Mouse (Mus musculus) common myeloid progenitor, adult 5-6 weeks (primary cell): ENCODE results near the gene Mrgprf. TPM values are rescaled to one million over a fixed set of nuclear protein-coding genes. Genes with fewer than 3 reads are reported as not detected.

Source experiments
- ATAC-seq: replicated peaks from 2 replicates; pipeline ENCODE4 v1.8.0; 2016; ENCODE audit warnings: low read depth, mild to moderate bottlenecking, moderate TSS enrichment, inconsistent platforms; ENCODE audit not compliant: poor library complexity, severe bottlenecking
- total RNA-seq: library from RNA; stranded (forward); fragments of 200-1000, 187-1606 nt; gene quantifications from 2 replicates; pipeline ENCODE4 v1.2.3, GENCODE M21; 2017

Mrgprf gene
- total RNA-seq, 1 experiment from 2014 or later: not detected

DNA sequence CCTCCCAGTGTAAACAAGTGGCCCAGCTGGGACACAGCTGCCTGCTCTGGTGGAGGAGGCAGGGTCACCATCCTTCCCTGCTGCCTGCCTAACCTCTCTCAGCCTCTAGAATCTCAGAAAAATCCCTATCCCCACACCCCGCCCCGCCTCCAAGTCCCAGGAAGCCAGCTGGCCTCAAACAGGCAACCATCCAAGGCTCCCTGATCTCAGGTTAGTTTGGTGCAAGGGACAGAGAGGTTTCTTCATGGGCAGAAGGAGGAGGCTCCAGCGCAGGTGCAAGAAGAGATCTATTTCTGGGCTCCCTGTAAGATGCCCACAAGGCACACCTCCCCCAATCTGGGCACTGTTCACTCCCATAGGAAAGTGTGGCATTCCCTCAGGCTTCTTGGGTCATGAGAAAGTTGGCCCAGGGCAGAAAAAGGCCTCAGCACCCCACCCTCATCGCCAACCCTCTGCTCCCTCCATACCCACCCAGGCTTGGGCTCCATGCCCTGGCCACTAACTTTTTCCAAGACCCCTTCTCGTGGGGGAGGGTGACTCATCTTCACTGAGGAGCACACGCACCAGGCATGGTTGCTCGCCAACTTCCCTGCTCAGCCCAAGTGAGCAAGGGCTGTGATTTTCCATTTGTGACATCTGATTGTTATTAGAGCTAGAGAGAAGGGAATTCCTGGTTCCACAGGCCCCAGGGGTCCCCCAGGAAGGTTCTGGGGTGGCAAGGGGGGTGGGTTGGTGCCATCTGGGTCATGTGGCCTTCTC is 887 bp upstream of the Mrgprf start:
- no peak for ATAC-seq

DNA sequence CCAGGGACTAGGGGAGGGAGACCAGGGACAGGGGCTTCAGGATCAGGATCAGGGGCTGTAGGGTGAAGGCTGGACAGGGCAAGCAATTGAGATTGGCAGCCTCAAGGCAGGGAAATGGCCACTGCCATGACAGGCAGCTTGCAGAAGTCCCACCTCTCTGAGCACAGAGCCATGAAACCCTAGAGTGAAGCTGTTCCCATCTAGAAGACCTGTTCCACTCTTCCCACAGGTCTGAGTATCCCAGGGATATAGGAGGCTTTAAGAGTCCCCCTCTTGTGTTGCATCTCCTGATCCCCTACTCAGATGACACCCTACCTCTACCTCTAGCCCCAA is 346 bp downstream of the Mrgprf start:
- ATAC-seq: no peak

DNA sequence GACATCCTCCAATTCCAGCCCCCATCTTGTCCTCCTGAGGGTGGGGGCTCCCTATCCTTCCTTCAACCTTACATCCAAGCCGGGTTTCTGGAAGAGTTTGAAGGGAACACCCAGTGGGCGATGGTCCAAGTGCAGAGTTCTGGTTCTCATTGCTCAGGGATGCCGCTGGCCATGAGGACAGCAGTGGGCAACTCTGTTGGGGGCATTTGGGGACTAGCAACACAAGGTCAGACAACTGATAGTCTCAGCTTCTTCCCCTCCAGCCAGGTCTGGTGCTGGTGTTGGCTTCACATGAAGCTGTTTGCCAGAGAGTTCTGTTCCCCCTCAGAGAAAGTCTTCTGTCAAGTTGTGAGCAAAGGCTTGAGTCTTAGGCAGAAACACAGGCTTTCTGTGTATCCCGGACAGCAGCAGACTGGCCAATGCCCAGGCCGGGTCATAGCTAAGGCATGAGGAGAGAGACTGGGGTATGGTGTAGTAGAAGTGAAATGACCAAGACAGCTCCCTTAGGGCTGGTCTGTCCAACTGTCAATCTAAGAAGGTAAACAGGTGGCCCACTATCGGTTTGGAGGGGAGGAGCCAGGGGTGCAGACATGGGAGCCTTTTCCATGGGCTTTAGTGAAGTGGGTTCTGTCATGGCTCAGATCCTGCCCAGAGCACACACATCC is 845 bp downstream of the Mrgprf start:
- no peak for ATAC-seq

DNA sequence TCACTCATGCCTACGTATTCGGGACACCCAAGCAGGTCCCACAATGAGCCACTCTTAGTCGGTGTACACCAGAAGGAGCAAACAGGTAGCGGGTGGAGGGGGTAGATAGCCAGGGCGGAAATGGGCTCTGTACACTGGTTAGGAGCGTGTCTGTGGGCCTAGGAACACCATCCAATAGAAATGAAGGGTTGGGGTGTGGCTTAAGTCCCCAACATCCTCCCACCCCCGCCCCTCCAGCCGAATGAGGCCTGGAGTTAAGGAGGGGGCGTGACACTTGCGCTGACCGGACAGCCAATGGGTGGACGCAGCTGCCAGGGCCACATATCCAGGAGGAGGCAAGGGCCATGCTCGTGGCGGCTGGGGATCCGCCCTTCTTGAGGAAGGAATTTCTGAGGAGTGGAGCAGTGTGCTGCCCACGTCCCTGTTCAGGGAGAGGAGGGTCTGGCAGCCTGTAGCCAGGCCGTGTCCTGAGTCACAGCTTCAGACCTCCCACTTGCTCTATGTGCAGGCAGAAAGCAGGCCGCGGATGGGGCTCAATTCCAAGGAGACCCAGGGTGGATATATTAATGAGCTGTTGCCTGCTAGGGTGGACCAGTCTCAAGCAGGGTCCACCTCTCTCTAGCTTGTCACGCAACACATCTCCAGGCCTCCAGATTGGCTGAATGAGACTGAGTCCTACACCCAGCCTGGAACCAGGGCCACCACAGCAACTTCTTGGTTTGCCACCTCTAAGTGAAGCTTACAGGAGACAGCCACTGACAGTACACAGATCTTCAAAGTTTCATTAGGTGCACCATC is 2.1 kb downstream of the Mrgprf start:
- peak; percentile 84 for ATAC-seq

DNA sequence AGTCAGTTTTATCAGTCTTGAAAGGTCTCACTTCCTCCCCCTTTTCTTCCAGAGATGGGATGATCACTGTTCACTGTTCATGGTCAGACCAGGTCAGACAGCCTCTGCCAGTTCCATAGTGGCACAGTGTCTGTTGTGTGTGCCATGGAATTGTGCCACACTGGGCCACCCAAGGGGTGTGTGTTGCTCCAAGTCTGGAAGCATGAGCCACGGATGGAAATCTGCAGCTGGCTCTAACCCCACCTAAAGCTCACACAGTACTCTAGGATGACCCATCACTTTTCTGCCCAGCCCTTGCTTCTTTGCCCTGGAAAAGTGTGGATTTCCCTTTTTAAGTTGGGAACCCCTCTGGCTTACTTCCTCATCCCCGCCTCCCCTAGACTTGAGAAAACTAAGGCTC is 3.5 kb downstream of the Mrgprf start:
- no peak for ATAC-seq

DNA sequence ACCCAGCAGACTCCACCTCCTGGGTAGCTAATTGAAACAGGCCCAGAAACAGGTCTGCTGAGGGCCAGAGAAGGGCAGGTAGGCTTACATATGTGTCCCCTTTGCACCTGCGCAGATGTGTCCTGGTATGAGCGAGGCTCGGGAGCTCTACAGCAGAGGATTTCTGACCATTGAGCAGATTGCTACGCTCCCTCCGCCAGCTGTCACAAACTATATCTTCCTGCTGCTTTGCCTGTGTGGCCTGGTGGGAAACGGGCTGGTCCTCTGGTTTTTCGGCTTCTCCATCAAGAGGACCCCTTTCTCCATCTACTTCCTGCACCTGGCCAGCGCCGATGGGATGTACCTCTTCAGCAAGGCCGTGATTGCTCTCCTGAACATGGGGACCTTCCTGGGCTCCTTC is 7.0 kb downstream of the Mrgprf start:
- ATAC-seq: no peak

DNA sequence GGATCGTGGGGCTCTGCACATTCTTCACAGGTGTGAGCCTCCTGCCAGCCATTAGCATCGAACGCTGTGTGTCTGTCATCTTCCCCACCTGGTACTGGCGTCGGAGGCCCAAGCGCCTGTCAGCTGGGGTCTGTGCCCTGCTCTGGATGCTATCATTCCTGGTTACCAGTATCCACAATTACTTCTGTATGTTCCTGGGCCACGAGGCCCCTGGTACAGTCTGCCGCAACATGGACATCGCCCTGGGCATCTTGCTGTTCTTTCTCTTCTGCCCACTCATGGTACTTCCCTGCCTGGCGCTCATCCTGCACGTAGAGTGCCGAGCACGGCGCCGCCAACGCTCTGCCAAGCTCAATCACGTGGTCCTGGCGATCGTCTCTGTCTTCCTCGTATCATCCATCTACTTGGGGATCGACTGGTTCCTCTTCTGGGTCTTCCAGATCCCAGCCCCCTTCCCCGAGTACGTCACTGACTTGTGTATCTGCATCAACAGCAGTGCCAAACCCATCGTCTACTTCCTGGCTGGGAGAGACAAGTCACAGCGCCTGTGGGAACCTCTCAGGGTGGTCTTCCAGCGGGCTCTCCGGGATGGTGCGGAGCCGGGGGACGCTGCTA is 7.5 kb downstream of the Mrgprf start:
- ATAC-seq: no peak

DNA sequence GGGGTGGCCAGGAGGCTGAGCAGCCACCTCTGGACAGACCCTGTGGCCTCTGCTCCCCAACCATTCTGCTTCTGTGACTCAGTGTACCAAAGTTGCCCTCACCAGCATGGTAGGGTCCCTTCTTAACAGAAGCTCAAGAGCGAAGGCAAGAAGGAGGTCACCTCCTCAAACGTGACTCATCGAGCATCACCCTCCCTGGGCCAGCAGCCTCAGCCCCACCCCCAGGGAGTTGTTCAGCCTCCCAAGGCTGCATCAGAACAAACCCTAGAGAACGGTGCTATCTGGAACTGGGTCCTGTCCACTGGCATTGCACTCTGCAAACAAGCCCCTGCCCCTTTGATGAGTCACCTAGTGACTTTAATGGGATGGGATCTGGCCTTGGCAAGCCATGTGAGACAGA is 8.2 kb downstream of the Mrgprf start:
- no peak for ATAC-seq

DNA sequence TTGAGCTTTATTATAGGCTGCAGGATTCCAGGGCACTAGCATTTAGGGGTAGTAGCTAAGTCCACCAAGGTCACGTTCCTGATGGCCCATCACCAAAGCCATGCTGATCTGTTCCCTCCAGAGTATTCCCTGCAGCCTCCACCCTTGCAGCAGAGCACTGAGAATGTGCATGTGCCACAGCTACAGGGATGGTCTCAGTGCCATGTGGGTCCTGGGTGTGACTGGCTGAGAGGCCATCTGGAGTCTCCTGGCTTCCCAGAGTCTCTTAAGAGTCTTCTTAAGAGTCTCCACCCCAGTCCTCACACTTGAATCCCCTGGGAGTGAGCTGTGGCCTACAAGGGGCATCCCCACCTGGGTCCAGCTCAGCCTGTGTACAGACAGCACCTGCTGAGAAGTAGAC is 9.2 kb downstream of the Mrgprf start:
- ATAC-seq: no peak

DNA sequence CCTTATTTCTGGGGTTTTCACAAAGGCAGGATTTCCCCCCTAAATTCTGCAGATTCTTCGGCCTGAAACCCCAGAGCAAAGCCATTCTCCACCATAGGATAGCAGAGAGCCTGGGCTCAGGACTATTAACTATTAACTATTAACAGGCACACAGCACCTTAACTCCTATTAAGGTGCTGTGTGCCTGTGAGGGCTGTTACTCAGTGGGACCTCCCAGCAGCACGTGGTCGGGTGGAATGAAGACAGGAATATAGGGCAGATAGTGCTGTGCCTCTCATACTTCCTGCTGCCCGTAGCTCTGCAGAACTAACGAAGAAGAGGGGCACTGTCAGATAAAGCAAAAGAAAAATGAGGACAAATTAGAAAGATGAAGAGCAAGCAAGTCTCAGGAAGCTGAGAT is 9.9 kb downstream of the Mrgprf start:
- no peak for ATAC-seq

DNA sequence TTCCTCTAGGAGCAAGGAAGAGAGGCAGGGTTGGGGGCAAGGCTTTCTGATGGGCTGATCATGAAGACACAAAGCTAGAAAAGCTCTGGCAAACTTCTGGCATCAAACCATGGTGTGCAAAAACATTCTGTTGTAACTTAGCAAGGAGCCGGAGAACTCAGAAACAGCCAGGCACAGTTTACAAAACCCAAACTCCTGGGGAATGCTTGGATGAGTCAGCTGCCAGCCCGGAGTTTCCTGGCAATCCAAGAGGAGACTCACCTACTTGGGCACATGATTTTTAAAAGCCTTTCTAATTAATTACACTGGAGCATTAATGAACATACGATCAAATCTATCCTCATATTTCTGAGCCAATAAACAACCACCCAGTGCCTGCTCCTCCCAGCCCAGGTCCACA is 11.5 kb downstream of the Mrgprf start:
- ATAC-seq: no peak

DNA sequence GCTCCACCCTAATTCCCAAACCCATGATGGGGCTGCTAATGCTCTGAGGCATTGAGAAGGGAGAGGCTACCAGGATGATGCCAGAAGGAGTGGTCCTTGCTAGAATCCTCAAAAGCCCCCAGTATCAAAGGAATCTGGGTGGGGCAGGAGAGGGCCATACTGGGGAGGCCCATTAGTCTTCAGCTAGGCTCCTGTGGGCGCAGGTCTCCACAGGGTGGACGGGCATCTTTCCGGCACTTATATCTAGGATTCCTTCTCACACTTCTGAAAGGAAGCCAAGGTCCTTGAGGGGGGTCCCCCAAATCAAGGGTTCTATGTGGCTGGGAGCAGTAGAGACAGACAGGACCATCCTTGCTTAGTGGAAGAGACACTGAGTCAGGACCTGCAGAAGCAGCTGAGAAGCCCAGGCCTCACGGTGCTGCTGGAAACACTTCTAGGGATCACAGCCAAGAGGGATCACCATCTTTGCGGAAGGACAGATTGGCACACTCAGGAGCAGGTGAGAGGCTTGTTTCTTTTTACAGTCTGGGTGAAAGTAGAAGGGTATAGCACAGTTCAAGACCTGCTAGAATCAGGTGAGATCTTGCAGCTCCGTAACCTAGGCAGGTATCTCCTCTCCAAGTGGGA is 14.3 kb downstream of the Mrgprf start, which contains the start of gene Mrgprd:
TSS of gene Mrgprd (plus strand) at position 51 of the 627 bp plus-strand sequence.
- ATAC-seq: no peak

DNA sequence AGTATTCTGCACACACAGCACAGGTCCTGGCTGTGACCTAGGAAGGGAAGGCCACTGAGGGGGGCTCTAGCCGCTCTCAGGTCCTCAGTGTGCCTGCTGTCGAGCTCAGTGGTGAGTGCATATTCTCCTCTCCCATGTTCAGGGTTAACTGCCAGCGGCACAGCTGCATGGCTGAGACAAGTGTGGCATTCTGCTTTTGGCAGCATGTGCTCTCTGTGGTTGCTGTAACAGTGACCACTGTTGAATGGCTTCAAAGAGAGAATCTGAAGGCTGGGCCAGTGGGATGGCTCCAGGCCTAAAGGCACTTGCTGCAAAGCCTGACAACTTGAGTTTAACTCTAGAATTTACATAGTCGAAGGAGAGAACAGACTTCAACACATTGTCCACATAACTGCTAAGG is 16.9 kb downstream of the Mrgprf start:
- no peak for ATAC-seq

DNA sequence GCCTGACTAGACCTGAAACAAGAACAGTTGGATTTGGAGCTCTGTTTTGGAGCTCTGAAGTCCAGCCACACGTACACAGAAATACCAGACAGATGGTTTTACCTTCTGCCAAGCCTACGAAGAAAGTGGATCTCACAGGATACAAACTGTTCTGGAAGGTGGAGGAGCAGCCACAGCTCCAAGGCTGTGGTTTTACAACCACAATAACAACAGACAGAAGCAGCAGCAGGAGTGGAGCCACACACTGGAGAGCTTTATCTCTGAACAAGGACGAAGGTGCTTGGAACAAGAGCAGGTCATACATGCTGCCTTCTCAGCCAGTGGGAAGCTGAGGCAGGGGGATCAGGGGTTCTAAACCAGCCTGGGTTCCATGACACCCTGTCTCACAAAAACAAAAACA is 18.9 kb downstream of the Mrgprf start:
- ATAC-seq: no peak

DNA sequence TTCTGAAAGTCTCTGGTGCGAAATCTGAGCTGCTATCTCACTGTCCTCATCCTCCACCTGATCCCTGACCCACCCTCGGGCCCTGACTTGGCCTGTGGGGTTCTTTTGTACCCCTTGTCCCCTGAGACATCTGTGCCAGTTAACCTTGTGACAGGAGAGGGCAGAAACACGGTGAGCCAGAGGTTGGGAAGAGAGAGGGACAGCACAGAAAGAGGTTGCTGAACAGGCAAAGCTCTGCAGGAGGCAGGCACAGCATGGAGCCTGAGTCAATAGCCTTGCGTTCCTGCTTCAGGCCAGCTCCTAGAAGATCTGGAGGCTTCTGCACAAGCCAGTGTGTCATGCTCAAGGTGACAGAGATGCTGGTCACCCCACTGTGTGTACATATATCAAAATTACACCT is 23.0 kb downstream of the Mrgprf start:
- no peak for ATAC-seq

DNA sequence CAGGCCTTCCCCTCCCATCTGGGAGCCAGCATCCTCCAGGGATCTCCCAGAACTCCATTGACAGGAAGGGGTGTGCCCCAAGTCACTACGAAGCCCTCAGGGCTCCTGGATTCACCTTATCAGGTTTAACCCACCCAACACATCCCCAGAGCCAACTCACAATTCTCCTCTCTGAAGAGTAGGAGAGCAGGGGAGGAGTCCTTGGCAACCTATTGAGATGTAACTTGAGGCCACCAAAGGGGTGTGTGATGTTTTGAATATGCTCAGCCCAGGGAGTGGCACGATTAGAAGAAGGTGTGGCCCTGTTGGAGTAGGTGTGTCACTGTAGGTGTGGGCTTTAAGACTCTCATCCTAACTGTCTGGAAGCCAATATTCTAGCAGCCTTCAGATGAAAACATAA is 25.1 kb downstream of the Mrgprf start:
- no peak for ATAC-seq

DNA sequence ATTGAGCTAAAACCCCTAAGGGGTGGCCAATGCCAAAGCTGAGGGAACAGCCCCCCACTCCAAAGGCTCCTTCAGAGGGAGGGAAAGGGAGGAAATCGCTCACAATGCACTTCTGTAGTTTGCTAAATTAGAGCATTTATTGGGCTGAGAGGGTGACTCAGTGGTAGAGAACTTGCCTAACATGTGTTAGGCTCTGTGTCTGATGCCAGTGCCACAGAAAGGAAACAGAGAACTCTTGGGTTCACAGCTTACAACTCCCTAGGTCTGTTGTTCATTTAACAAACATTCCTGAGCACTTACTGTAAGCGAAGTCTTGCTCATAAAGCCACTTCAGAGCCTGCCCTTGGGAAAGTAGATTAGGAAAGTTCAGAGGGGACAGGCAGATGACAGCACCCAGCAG is 29.4 kb downstream of the Mrgprf start:
- no peak for ATAC-seq

DNA sequence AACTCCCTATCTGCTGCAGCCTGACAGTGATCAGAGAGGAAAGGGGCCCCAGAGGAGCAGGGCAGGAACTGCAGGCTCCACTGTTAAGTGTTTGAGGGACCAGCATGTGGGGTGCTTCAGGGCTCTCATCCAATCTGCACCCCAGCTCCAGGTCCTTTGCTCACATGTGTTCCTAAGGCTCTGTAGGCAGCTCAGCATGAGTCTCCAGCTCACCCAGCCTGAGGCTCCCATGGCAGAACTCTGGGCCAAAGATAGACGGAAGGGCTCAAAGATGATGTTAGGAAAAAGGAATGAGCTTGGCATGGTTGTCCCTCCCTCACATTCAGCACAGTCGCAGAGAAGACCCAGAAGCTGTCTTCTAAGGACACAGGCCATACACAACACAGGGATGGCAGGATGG is 30.0 kb downstream of the Mrgprf start:
- ATAC-seq: no peak

DNA sequence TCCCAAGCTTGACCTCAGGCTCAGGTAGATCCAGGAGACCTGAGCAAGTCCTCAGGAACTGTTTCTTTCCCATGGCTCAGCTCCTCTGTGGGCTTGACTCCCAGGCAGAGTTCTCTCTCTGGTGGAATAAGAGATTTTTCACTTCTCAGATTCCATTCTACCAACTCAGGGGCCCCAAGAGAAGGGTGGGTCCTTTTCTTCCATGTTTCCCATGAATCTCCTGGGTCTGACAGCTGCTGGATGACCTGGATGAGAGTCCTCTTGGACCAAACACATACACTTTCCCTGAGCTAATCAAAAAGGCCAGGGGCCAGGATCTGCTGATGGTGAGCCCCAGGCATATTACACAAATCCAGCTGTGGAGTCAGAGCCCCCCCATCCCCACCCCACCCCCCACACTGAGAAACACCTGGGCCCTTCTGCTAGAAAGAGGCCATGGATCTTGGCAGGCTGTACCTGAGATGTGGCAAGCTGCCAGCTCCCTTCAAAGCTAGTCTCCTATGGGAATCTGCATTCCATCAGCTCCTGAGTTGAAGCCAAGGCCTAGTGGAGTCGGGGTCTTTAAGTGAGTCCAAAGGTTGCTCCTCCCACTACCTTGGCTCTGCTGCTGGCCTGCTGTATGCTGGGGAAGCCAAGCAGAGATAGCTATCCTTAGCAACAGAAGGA is 31.9 kb downstream of the Mrgprf start:
- ATAC-seq: no peak

DNA sequence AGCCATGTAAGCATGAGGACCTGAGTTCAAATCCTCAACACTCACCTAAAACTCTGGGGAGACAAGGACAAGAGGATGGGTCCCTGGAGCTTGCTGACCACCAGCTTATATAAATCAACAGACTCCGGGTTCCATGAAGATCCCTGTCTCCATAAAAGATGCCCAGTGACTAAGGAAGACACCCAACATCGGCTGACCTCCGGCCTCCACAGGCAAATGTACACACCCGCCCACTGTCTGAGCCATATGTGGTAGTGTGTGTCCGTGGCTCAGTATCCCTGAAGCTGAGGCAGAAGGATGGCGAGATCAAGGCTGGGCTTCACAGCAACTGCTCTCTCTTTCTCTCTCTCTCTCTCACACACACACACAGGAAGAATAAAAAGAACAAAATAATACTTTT is 33.3 kb downstream of the Mrgprf start:
- ATAC-seq: no peak
